Mouse (Mus musculus) Patski (cell line): ENCODE results near the gene Ccdc54. TPM values are rescaled to one million over a fixed set of nuclear protein-coding genes. Genes with fewer than 3 reads are reported as not detected.

Experiments used
- ATAC-seq: fragments of 100-300 bp; one replicate; pipeline ENCODE4 v1.8.0; 2021
- CTCF ChIA-PET: fragments of 350-600 bp; sonication (Branson Sonifier 250); formaldehyde crosslinking; loops from one replicate; lab custom pipeline; 2022; ENCODE audit warnings: inconsistent platforms; lab: Charles Lee
- POLR2A ChIA-PET: fragments of 350-600 bp; sonication (Branson Sonifier 250); formaldehyde crosslinking; loops from one replicate; lab custom pipeline; 2022; ENCODE audit warnings: antibody characterized with exemption, inconsistent platforms; lab: Charles Lee
- DNase-seq: peaks from one replicate; pipeline ENCODE4 v3.0.0-alpha.2; 2011; ENCODE audit warnings: low read depth, low spot score
- H3K27me3 ChIP-seq: fragments of 371-371 bp; one replicate; pipeline ENCODE4 v1.5.1; 2021
- CTCF ChIP-seq: fragments of 100-300 bp; IDR thresholded peaks from one replicate; pipeline ENCODE4 v1.5.1; 2021
- in situ Hi-C: fragments of 300-500 bp; cut with MboI; formaldehyde crosslinking; loops from 3 replicates; pipeline ENCODE4 v1.11.1; 2018; ENCODE audit warnings: low pct_unique_long_range_greater_than_20kb, mixed read lengths
- polyA plus RNA-seq: library from polyadenylated mRNA; unstranded; gene quantifications from one replicate; pipeline ENCODE4 v1.2.3, GENCODE M21; 2021

The Ccdc54 gene
- polyA plus RNA-seq, 1 experiment from 2014 or later: not detected

DNA sequence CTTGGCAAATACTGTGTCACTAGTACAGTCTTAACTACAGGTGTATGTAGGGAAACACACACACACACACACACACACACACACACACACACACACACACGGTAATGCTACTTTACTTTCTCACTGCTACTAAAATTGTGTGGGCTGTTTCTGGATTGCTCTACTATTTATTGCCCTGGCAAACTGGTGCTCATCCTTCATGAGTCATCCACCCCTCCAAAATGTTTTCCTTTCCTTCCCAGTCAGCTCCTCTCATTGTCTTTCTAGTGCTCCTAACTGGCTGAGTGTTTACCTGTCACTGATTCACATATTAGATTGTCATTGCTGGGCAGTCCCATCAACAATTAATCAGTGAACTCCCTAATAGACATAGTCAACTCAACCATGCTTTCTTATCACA, 3.9 kb upstream of the Ccdc54 start:
- peaks cover 6% of the 10 kb centered on the region for H3K27me3 ChIP-seq
- in situ Hi-C loops: no loop called here
- no peak for DNase-seq
- ChIA-PET CTCF (no interaction called here), POLR2A (no interaction called here)
- TF ChIP-seq CTCF: no peak
- no peak for ATAC-seq

- DNase-seq (no peak), ATAC-seq (no peak)
- ChIA-PET CTCF (no interaction called here), POLR2A (no interaction called here)
- no peak for TF ChIP-seq CTCF
- in situ Hi-C loops: no loop called here
- peaks cover 6% of the 10 kb centered on the region for H3K27me3 ChIP-seq
Measured at GRCm38 (mm10) chr16:50593361-50593760, 2.4 kb upstream of the Ccdc54 start.

DNA sequence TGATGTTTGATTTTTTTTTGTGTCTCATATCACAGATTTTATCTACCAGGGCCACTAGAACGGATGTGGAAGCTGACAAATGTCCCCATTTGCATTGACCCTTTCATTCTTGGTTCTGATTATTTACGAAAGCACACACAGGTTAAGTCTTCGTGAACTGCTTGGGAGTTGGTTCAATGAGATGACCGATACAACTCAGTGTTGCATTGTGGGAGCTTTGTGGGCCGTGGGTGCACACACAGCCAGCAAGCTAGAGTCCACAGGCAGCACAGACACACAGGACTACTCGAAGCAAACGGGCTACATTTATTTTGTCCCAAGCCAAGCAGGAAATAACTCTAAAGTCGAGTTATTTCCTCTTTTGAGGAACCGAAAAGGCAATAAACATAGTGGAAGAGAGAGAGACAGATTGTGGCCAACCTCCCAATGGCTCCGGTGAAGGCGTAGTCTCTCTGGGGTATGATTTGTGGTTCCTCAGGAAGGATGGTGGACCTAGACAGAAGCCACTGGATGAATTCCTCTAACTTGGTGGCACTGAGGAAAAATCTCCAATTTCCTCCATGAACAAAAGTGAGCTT, 1.3 kb downstream of the Ccdc54 start:
- POLR2A ChIA-PET: no interaction called here
- ATAC-seq: no peak
- no peak for TF ChIP-seq CTCF
- in situ Hi-C loops: no loop called here
- peaks cover 3% of the 10 kb centered on the region for H3K27me3 ChIP-seq
- CTCF ChIA-PET: no interaction called here
- DNase-seq: no peak

DNA sequence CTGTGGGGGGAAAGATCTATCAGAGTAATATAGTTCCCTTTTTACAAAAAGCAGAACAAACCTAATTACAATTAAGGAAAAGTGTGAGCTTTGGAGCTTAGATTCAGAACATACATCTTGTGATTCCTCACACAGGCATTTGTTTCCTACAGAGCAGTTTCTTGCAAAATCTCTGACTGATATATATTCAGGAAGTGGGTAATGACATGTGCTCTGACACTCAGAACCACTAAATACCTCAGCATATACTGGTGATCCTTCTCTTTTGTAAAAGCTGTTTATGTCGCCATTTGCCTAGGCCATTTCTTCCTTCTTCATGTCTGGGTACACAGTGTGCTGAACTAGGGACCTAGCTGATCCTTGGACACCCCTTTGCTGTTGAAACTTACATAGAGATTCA, 2.8 kb downstream of the Ccdc54 start:
- DNase-seq: no peak
- CTCF ChIA-PET: no interaction called here
- no peak for TF ChIP-seq CTCF
- POLR2A ChIA-PET: no interaction called here
- no peak for ATAC-seq
- peaks cover 3% of the 10 kb centered on the region for H3K27me3 ChIP-seq
- in situ Hi-C loops: no loop called here

DNA sequence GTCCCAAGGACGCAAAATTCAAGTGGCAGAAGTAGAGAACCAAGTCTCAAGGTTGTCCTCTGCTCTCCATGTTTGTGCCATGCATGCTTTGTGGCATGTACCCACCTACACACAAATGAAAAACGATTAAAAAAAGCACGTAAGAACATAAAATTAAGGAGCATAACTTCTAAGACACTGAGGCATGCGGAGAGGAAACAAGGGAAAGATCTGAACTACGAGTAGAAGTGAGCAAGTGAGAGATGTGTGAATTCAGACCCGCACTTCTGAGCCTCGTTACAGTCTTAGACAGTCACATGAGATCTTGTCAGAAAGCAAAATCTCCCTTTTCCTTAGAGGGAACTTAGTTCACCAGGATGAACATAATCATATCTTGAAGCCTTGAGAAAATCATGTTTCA, 3.8 kb downstream of the Ccdc54 start:
- ChIA-PET CTCF (no interaction called here), POLR2A (no interaction called here)
- ATAC-seq (no peak), DNase-seq (no peak)
- in situ Hi-C loops: no loop called here
- peaks cover 3% of the 10 kb centered on the region for H3K27me3 ChIP-seq
- TF ChIP-seq CTCF: no peak

- no peak for DNase-seq
- in situ Hi-C loops: no loop called here
- ChIA-PET POLR2A (no interaction called here), CTCF (no interaction called here)
- no peak for ATAC-seq
- no peak for TF ChIP-seq CTCF
- no peaks in the 10 kb centered on the region for H3K27me3 ChIP-seq
Measured at GRCm38 (mm10) chr16:50578361-50578760, 12.6 kb downstream of the Ccdc54 start.

GRCm38 (mm10) chr16:50572557-50572956, 18.4 kb downstream of the Ccdc54 start:
- in situ Hi-C loops: no loop called here
- CTCF ChIA-PET: interaction anchor here (1.2 kb wide), 1 partner anchor 13 kb away, joined by 4 read pairs; no protein-coding TSS in a partner anchor
- no peak for TF ChIP-seq CTCF
- ATAC-seq (no peak), DNase-seq (no peak)
- H3K27me3 ChIP-seq: peaks cover 8% of the 10 kb centered on the region
- POLR2A ChIA-PET: no interaction called here

DNA sequence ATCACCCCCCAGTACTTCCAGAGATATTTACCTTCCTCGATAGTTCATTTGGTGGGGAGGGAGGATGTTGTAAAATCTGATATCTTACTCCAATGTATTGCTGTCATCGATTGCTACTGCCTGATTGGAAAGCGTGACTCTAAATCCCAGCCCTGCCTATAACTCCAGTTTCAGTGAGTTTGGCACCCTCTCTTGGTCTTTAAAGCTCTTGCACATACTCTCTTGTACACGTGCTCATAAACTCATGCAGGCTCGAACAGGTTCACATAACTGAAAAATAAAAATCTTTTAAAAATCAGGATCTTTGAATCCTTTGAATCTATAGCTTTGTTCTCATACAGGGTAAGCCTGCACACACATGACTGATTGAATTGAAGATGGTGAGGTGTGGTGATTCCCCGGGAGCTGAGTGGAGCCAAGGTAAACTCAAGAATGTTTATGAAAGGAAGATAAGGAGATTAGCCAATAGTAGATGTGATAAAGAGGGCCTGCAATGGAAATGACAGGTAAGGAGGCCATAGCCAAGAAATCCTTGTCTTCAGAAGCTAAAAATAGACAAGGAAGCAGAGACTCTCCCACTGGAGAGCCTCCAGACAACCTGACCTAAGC, 31.7 kb downstream of the Ccdc54 start:
- in situ Hi-C loops: no loop called here
- H3K27me3 ChIP-seq: peaks cover 9% of the 10 kb centered on the region
- DNase-seq (no peak), ATAC-seq (no peak)
- CTCF ChIA-PET: interaction anchor here (1.3 to 1.7 kb wide), 3 partner anchors 13 to 152 kb away, joined by 3 to 4 read pairs (median 3); no protein-coding TSS in a partner anchor
- POLR2A ChIA-PET: no interaction called here
- no peak for TF ChIP-seq CTCF

DNA sequence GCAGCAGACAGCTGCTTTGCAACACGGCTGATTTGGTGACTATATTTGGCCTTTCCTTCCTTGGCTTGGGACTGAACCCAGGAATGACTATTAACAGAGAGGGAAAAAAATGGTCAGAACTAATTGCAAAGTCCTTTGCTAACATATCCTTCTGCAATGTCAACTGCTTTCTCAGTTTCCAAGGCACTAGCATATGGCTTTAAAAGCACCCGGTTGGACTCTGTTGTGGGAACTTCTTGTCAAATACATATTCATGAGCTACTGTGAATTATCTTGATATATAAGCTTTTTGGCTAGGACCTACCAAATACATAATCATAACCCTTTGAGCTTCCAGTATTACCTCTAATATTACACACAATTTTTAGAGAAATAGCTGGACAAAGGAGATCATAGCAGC, 37.1 kb downstream of the Ccdc54 start:
- ATAC-seq: no peak
- ChIA-PET POLR2A (no interaction called here), CTCF (interaction anchor here (2.5 kb wide), 1 partner anchor 46 kb away, joined by 5 read pairs; no protein-coding TSS in a partner anchor)
- no peaks in the 10 kb centered on the region for H3K27me3 ChIP-seq
- in situ Hi-C loops: no loop called here
- TF ChIP-seq CTCF: no peak
- DNase-seq: no peak

DNA sequence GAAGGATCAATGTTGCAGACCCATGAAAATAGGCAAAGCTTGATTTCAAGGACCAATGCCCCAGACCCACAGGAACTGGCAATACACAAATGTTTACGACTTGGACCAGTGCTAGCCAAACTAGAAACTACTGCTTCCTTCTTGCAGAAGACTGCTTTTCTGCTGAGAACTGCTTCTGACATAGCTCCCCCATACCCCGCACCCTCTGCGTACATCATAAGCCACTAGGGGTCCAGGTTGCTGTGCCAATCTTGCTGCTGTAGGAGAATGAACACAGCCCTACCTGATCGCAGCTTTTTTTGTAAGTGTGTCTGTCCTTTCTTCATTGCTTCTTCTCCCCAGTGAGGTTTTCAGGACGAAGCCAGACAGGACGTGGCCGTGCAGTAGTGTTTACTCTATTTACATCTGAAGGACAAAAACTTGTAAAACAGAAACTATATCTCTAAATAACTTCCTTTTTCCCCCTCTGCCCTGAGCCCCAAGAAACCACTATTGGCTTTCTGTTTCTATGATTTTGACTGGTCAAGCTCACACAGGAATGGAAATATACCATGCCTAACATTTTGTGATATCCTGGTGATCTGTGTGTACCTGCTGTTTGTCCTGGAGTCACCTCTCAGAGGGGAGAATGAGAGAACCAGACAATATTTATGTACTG, 39.0 kb downstream of the Ccdc54 start:
- ATAC-seq: no peak
- POLR2A ChIA-PET: no interaction called here
- no peaks in the 10 kb centered on the region for H3K27me3 ChIP-seq
- TF ChIP-seq CTCF: no peak
- CTCF ChIA-PET: interaction anchor here (1.0 kb wide), 1 partner anchor 16 kb away, joined by 3 read pairs; no protein-coding TSS in a partner anchor
- in situ Hi-C loops: no loop called here
- DNase-seq: no peak

- POLR2A ChIA-PET: interaction anchor here (0.7 kb wide), 1 partner anchor 277 kb away, joined by 3 read pairs; no protein-coding TSS in a partner anchor
- TF ChIP-seq CTCF: no peak
- no peak for ATAC-seq
- no peak for DNase-seq
- in situ Hi-C loops: no loop called here
- CTCF ChIA-PET: no interaction called here
- no peaks in the 10 kb centered on the region for H3K27me3 ChIP-seq
Measured at GRCm38 (mm10) chr16:50550927-50551326, 40.0 kb downstream of the Ccdc54 start.
